Mouse (Mus musculus) lung, adult 2 months (tissue): ENCODE results near the gene Bcap29.

Source experiments
- CTCF ChIP-seq: fragments of 200-500 bp; IDR thresholded peaks from 2 replicates; pipeline ENCODE4 v1.5.1; 2011; ENCODE audit warnings: mild to moderate bottlenecking, low read length, control low read depth; ENCODE audit not compliant: insufficient read depth
- POLR2A ChIP-seq: fragments of 200-500 bp; IDR thresholded peaks from 2 replicates; pipeline ENCODE4 v1.6.1; 2011; ENCODE audit warnings: low read depth, mild to moderate bottlenecking, control low read depth, low read length, borderline replicate concordance; ENCODE audit errors: extremely low read depth

- no peak for TF ChIP-seq CTCF
- no peak for TF ChIP-seq POLR2A
These were observed 502 bp downstream of the Bcap29 start for GRCm38 (mm10) chr12:31633970-31634342.
